Mouse (Mus musculus): ENCODE data around the gene Pwwp2b. TPM values are rescaled to one million over a fixed set of nuclear protein-coding genes. Genes with fewer than 3 reads are reported as not detected.

The Pwwp2b gene
- polyA plus RNA-seq, 1 experiment = 32.2 TPM

- H3K4me3 ChIP-seq (replicated peaks; ENCODE audit: extremely low read depth, low read depth, low read length) = no peak overlapping the region
- 52% methylated on average over 3 of the region's 3 CpGs for WGBS
- H3K4me1 ChIP-seq (ENCODE audit: control insufficient read depth, insufficient read depth, low read length) = peaks cover 8% of the 10 kb centered on the region
These were observed 33.8 kb downstream of the Pwwp2b start for GRCm38 (mm10) chr7:139282037-139282436.

GRCm38 (mm10) chr7:139285295-139285943 is 37.1 kb downstream of the Pwwp2b start:
- peaks cover 8% of the 10 kb centered on the region for H3K4me1 ChIP-seq (ENCODE audit: control insufficient read depth, insufficient read depth, low read length)
- DNase-seq = no peak
- 49% methylated on average over 16 of the region's 16 CpGs for WGBS
- TF ChIP-seq POLR2A (IDR thresholded peaks at IDR 0.05; ENCODE audit: borderline replicate concordance, extremely low read depth, low read depth, low read length) (no peak), CTCF (IDR thresholded peaks at IDR 0.05; ENCODE audit: insufficient read depth, low read length) (no peak)
- H3K4me3 ChIP-seq (replicated peaks; ENCODE audit: extremely low read depth, low read depth, low read length) = no peak overlapping the region

More at GRCm38 (mm10) chr7:139282037-139282436, 33.8 kb downstream of the Pwwp2b start:
- DNase-seq = no peak
- no peak for TF ChIP-seq POLR2A (IDR thresholded peaks at IDR 0.05; ENCODE audit: borderline replicate concordance, extremely low read depth, low read depth, low read length)
- TF ChIP-seq CTCF (IDR thresholded peaks at IDR 0.05; ENCODE audit: insufficient read depth, low read length) = no peak

GRCm38 (mm10) chr7:139288540-139288939 is 40.3 kb downstream of the Pwwp2b start:
- TF ChIP-seq POLR2A (IDR thresholded peaks at IDR 0.05; ENCODE audit: borderline replicate concordance, extremely low read depth, low read depth, low read length) = no peak
- TF ChIP-seq CTCF (IDR thresholded peaks at IDR 0.05; ENCODE audit: insufficient read depth, low read length) = no peak
- Histone ChIP-seq H3K4me1 (ENCODE audit: control insufficient read depth, insufficient read depth, low read length) (no peaks in the 10 kb centered on the region; the same call in 1 of the 2 replicates), H3K4me3 (replicated peaks; ENCODE audit: extremely low read depth, low read depth, low read length) (no peak overlapping the region)
- 79% methylated on average over 7 of the region's 7 CpGs for WGBS
- DNase-seq = no peak

- 55% methylated on average over 4 of the region's 4 CpGs for WGBS
- H3K4me1 ChIP-seq (ENCODE audit: control insufficient read depth, insufficient read depth, low read length) = peaks cover 7% of the 10 kb centered on the region; the same call in 1 of the 2 replicates
- no peak for TF ChIP-seq CTCF (IDR thresholded peaks at IDR 0.05; ENCODE audit: insufficient read depth, low read length)
- no peak for DNase-seq
- no peak overlapping the region for H3K4me3 ChIP-seq (replicated peaks; ENCODE audit: extremely low read depth, low read depth, low read length)
These were observed 45.1 kb downstream of the Pwwp2b start for GRCm38 (mm10) chr7:139293350-139293749.

- DNase-seq = no peak
- H3K4me1 ChIP-seq (ENCODE audit: control insufficient read depth, insufficient read depth, low read length) = peaks cover 7% of the 10 kb centered on the region; the same call in 1 of the 2 replicates
- WGBS = 70% methylated on average over 5 of the region's 5 CpGs
- no peak overlapping the region for H3K4me3 ChIP-seq (replicated peaks; ENCODE audit: extremely low read depth, low read depth, low read length)
- no peak for TF ChIP-seq POLR2A (IDR thresholded peaks at IDR 0.05; ENCODE audit: borderline replicate concordance, extremely low read depth, low read depth, low read length)
These were observed 45.8 kb downstream of the Pwwp2b start for GRCm38 (mm10) chr7:139294076-139294475.

- H3K4me3 ChIP-seq (replicated peaks; ENCODE audit: extremely low read depth, low read depth, low read length) = no peak overlapping the region
- WGBS = 87% methylated on average over 1 of the region's 1 CpGs
- H3K4me1 ChIP-seq (ENCODE audit: control insufficient read depth, insufficient read depth, low read length) = peaks cover 7% of the 10 kb centered on the region; the same call in 1 of the 2 replicates
- TF ChIP-seq CTCF (IDR thresholded peaks at IDR 0.05; ENCODE audit: insufficient read depth, low read length) (no peak), POLR2A (IDR thresholded peaks at IDR 0.05; ENCODE audit: borderline replicate concordance, extremely low read depth, low read depth, low read length) (no peak)
- no peak for DNase-seq
These were observed 47.4 kb downstream of the Pwwp2b start for GRCm38 (mm10) chr7:139295653-139296052.

- WGBS = 65% methylated on average over 10 of the region's 10 CpGs
These were observed 48.3 kb downstream of the Pwwp2b start for GRCm38 (mm10) chr7:139296552-139297100.

GRCm38 (mm10) chr7:139298446-139298845 is 50.2 kb downstream of the Pwwp2b start:
- H3K4me1 ChIP-seq (ENCODE audit: control insufficient read depth, insufficient read depth, low read length) = peaks cover 7% of the 10 kb centered on the region; the same call in 1 of the 2 replicates
- 49% methylated on average over 4 of the region's 4 CpGs for WGBS
- no peak for DNase-seq

More at GRCm38 (mm10) chr7:139296552-139297100, 48.3 kb downstream of the Pwwp2b start:
- DNase-seq = no peak
- no peak overlapping the region for H3K4me3 ChIP-seq (replicated peaks; ENCODE audit: extremely low read depth, low read depth, low read length)
- peaks cover 7% of the 10 kb centered on the region; the same call in 1 of the 2 replicates for H3K4me1 ChIP-seq (ENCODE audit: control insufficient read depth, insufficient read depth, low read length)
- no peak for TF ChIP-seq CTCF (IDR thresholded peaks at IDR 0.05; ENCODE audit: insufficient read depth, low read length)
- TF ChIP-seq POLR2A (IDR thresholded peaks at IDR 0.05; ENCODE audit: borderline replicate concordance, extremely low read depth, low read depth, low read length) = no peak

GRCm38 (mm10) chr7:139299424-139299823 is 51.1 kb downstream of the Pwwp2b start:
- peak; percentile 92 for DNase-seq
- TF ChIP-seq CTCF (IDR thresholded peaks at IDR 0.05; ENCODE audit: insufficient read depth, low read length) (peak; percentile 93), POLR2A (IDR thresholded peaks at IDR 0.05; ENCODE audit: borderline replicate concordance, extremely low read depth, low read depth, low read length) (no peak)
- WGBS = 18% methylated on average over 8 of the region's 8 CpGs

More at GRCm38 (mm10) chr7:139298446-139298845, 50.2 kb downstream of the Pwwp2b start:
- TF ChIP-seq CTCF (IDR thresholded peaks at IDR 0.05; ENCODE audit: insufficient read depth, low read length) (peak; percentile 73), POLR2A (IDR thresholded peaks at IDR 0.05; ENCODE audit: borderline replicate concordance, extremely low read depth, low read depth, low read length) (no peak)
- H3K4me3 ChIP-seq (replicated peaks; ENCODE audit: extremely low read depth, low read depth, low read length) = no peak overlapping the region

GRCm38 (mm10) chr7:139300423-139300822 is 52.1 kb downstream of the Pwwp2b start:
- no peak overlapping the region for H3K4me3 ChIP-seq (replicated peaks; ENCODE audit: extremely low read depth, low read depth, low read length)
- TF ChIP-seq CTCF (IDR thresholded peaks at IDR 0.05; ENCODE audit: insufficient read depth, low read length) = no peak
- peaks cover 4% of the 10 kb centered on the region; the same call in 1 of the 2 replicates for H3K4me1 ChIP-seq (ENCODE audit: control insufficient read depth, insufficient read depth, low read length)
- DNase-seq = no peak
- WGBS = 66% methylated on average over 7 of the region's 7 CpGs

More at GRCm38 (mm10) chr7:139299424-139299823, 51.1 kb downstream of the Pwwp2b start:
- Histone ChIP-seq H3K4me3 (replicated peaks; ENCODE audit: extremely low read depth, low read depth, low read length) (no peak overlapping the region), H3K4me1 (ENCODE audit: control insufficient read depth, insufficient read depth, low read length) (peaks cover 7% of the 10 kb centered on the region; the same call in 1 of the 2 replicates)

Measured in lung, adult 2 months (tissue).